Mouse (Mus musculus) midbrain, embryonic 15.5 days (tissue): ENCODE measurements around the gene Nxph3. TPM values are rescaled to one million over a fixed set of nuclear protein-coding genes. Genes with fewer than 3 reads are reported as not detected.

ENCODE experiments used
- ATAC-seq: fragments of 200-750 bp; cut with Nextera tagmentation; replicated peaks from 2 replicates; pipeline ENCODE4 v1.8.0; 2017; ENCODE audit warnings: moderate TSS enrichment
- H3K27ac ChIP-seq: fragments of 300-500 bp; sonication (generic); 2 replicates; pipeline ENCODE4 v1.5.1; 2015; ENCODE audit warnings: mild to moderate bottlenecking, inconsistent platforms
- H3K27me3 ChIP-seq: fragments of 300-500 bp; sonication (generic); replicated peaks from 2 replicates; pipeline ENCODE4 v1.6.1; 2015; ENCODE audit warnings: inconsistent platforms
- H3K36me3 ChIP-seq: fragments of 300-500 bp; sonication (generic); replicated peaks from 2 replicates; pipeline ENCODE4 v1.6.1; 2015; ENCODE audit warnings: inconsistent platforms
- H3K4me1 ChIP-seq: fragments of 300-500 bp; sonication (generic); 2 replicates; pipeline ENCODE4 v1.6.1; 2015; ENCODE audit warnings: inconsistent platforms
- H3K4me2 ChIP-seq: fragments of 300-500 bp; sonication (generic); 2 replicates; pipeline ENCODE4 v1.6.1; 2015; ENCODE audit warnings: inconsistent platforms, mild to moderate bottlenecking, moderate library complexity
- H3K4me3 ChIP-seq: fragments of 300-500 bp; sonication (generic); 2 replicates; pipeline ENCODE4 v1.5.1; 2015; ENCODE audit warnings: mild to moderate bottlenecking, inconsistent platforms
- H3K9ac ChIP-seq: fragments of 300-500 bp; sonication (generic); 2 replicates; pipeline ENCODE4 v1.6.1; 2015; ENCODE audit warnings: mild to moderate bottlenecking, inconsistent platforms
- H3K9me3 ChIP-seq: fragments of 300-500 bp; sonication (generic); 2 replicates; pipeline ENCODE4 v1.6.1; 2016; ENCODE audit warnings: inconsistent platforms
- WGBS: fragments of 180-500 bp; shearing (Covaris S2); methylation state at CpG from one replicate; pipeline ENCODE4 v1.1.7; 2015; ENCODE audit warnings: mixed read lengths; 5-methylcytosine and 5-hydroxymethylcytosine counted together
- polyA plus RNA-seq: library from polyadenylated mRNA; unstranded; fragments of >200 nt; fragmentation: Nextera tagmentation; extraction: Ambion mirVana; gene quantifications from 2 replicates; pipeline ENCODE4 v1.2.1, GENCODE M21; 2015

The Nxph3 gene
- polyA plus RNA-seq = 3.2 and 4.4 TPM in 2 replicates

DNA sequence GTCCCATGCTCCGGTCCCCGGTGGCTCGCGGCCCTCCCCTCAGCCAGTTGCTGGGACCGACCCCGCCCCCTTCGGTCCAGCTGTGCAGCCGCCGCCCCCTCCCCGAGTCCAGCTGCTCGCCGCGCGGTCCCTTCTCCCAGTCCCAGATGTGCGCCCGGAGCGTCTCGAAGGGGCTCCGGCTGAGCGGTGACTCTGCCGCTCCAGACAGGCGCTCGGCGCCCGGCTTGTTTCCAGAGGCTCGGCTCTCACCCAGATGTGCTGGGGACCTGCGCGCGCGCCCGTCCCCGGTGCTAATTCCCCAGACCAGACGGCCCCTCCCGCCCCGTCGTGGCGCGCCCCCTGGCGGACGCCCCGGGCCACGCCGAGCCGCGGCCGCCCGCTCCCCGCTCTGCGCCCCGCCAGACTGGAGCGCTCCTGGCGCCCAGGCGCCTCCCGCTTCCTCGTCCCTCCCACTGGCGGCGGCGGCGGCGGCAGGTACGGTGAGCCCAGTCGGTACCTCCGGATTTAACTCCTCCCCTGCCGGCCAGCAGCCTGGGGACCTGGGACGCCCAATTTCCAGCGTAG is at the start of gene Nxph3:
Nxph3 (minus strand) TSS at position 273 of the 564 bp plus-strand sequence.
- Histone ChIP-seq H3K4me2 (peak within 1 kb of the TSS; percentile 98), H3K4me3 (peak within 1 kb of the TSS; percentile 53), H3K27ac (no peak within 1 kb of the TSS), H3K9ac (peak within 1 kb of the TSS; percentile 62), H3K36me3 (no peaks in the 10 kb centered on the region), H3K9me3 (no peaks in the 10 kb centered on the region), H3K27me3 (peaks cover 31% of the 10 kb centered on the region), H3K4me1 (peaks cover 26% of the 10 kb centered on the region)
- ATAC-seq = peak; percentile 46
- 1% methylated on average over 57 of the region's 66 CpGs for WGBS

DNA sequence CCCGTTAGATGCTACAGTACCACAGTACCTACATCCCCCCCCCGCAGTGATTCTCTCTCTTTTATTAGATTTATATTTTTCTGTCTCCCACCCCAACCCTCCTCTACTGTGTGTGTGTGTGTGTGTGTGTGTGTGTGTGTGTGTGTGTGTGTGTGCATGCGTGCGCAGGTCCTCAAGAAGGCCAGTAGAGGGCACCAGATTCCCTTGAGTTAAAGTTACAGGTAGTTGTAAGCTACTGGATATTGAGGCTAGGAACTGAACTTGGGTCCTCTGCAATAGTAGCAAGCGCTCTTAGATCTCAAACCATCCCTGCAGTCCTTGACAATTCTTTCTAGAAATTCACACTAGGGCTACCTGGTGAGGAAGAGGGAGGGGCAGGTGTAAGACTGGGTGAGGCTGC is 49.5 kb upstream of the Nxph3 start:
- no peak overlapping the region for H3K4me3 ChIP-seq
- H3K9me3 ChIP-seq = no peaks in the 10 kb centered on the region
- H3K4me2 ChIP-seq = no peak overlapping the region
- no peaks in the 10 kb centered on the region for H3K27me3 ChIP-seq
- H3K27ac ChIP-seq = no peak overlapping the region
- 0 out of 2 replicates have a peak, but pooled peaks cover 3% of the 10 kb centered on the region for H3K4me1 ChIP-seq
- no peak for ATAC-seq
- no peaks in the 10 kb centered on the region for H3K36me3 ChIP-seq
- 99% methylated on average over 5 of the region's 5 CpGs for WGBS
- no peak overlapping the region for H3K9ac ChIP-seq

DNA sequence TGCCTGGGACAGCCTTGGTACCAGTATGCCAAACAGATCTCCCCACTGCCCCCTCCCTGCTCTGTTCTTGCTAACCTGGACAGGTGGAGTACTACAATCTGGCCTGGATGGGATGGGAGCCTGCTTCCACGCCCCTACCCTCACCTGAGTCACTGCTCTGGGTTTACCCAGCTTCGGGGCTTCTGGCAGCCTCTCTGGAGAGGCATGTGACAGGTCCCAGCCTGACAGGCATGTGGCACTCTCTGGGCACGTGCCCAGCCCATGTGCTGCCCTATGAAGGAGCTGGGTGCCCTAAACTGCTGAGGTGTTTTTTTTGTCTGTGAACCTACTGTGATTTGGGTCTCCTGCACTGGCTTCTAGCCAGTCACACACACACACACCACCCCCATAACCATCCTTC is 46.4 kb upstream of the Nxph3 start:
- no peak overlapping the region for H3K4me3 ChIP-seq
- 59% methylated on average over 3 of the region's 3 CpGs for WGBS
- no peaks in the 10 kb centered on the region for H3K9me3 ChIP-seq
- H3K27ac ChIP-seq = no peak overlapping the region
- H3K9ac ChIP-seq = no peak overlapping the region
- ATAC-seq = no peak
- no peak overlapping the region for H3K4me2 ChIP-seq
- 0 out of 2 replicates have a peak, but pooled peaks cover 3% of the 10 kb centered on the region for H3K4me1 ChIP-seq
- H3K27me3 ChIP-seq = no peaks in the 10 kb centered on the region
- H3K36me3 ChIP-seq = no peaks in the 10 kb centered on the region

- no peaks in the 10 kb centered on the region for H3K27me3 ChIP-seq
- H3K9me3 ChIP-seq = no peaks in the 10 kb centered on the region
- WGBS = 55% methylated on average over 2 of the region's 2 CpGs
These were observed 45.4 kb upstream of the Nxph3 start for GRCm38 (mm10) chr11:95559761-95560160.

GRCm38 (mm10) chr11:95557719-95558118 is 43.3 kb upstream of the Nxph3 start:
- H3K36me3 ChIP-seq = no peaks in the 10 kb centered on the region
- no peak for ATAC-seq
- WGBS = 21% methylated on average over 6 of the region's 6 CpGs
- H3K9ac ChIP-seq = no peak overlapping the region
- no peaks in the 10 kb centered on the region for H3K9me3 ChIP-seq
- H3K4me2 ChIP-seq = no peak overlapping the region
- no peak overlapping the region for H3K27ac ChIP-seq
- no peaks in the 10 kb centered on the region for H3K27me3 ChIP-seq
- no peak overlapping the region for H3K4me3 ChIP-seq
- H3K4me1 ChIP-seq = 0 out of 2 replicates have a peak, but pooled peaks cover 3% of the 10 kb centered on the region

More at GRCm38 (mm10) chr11:95559761-95560160, 45.4 kb upstream of the Nxph3 start:
- Histone ChIP-seq H3K4me2 (no peak overlapping the region), H3K4me3 (no peak overlapping the region), H3K27ac (no peak overlapping the region), H3K9ac (no peak overlapping the region), H3K4me1 (0 out of 2 replicates have a peak, but pooled peaks cover 3% of the 10 kb centered on the region), H3K36me3 (no peaks in the 10 kb centered on the region)
- no peak for ATAC-seq

- Histone ChIP-seq H3K9ac (no peak overlapping the region), H3K9me3 (no peaks in the 10 kb centered on the region), H3K4me3 (no peak overlapping the region), H3K27ac (no peak overlapping the region), H3K36me3 (no peaks in the 10 kb centered on the region), H3K4me2 (no peak overlapping the region), H3K27me3 (no peaks in the 10 kb centered on the region), H3K4me1 (0 out of 2 replicates have a peak, but pooled peaks cover 3% of the 10 kb centered on the region)
- 77% methylated on average over 6 of the region's 6 CpGs for WGBS
- no peak for ATAC-seq
These were observed 42.7 kb upstream of the Nxph3 start for GRCm38 (mm10) chr11:95557032-95557431.

- WGBS = 64% methylated on average over 8 of the region's 8 CpGs
- no peak overlapping the region for H3K9ac ChIP-seq
These were observed 40.9 kb upstream of the Nxph3 start for GRCm38 (mm10) chr11:95555279-95555678.

GRCm38 (mm10) chr11:95550301-95551021 is 36.1 kb upstream of the Nxph3 start:
- Histone ChIP-seq H3K4me1 (no peaks in the 10 kb centered on the region), H3K4me3 (no peak overlapping the region), H3K36me3 (no peaks in the 10 kb centered on the region), H3K4me2 (no peak overlapping the region), H3K27ac (no peak overlapping the region), H3K27me3 (no peaks in the 10 kb centered on the region), H3K9ac (no peak overlapping the region), H3K9me3 (no peaks in the 10 kb centered on the region)
- 85% methylated on average over 12 of the region's 12 CpGs for WGBS
- no peak for ATAC-seq

More at GRCm38 (mm10) chr11:95555279-95555678, 40.9 kb upstream of the Nxph3 start:
- no peak for ATAC-seq
- H3K4me2 ChIP-seq = no peak overlapping the region
- no peaks in the 10 kb centered on the region for H3K27me3 ChIP-seq
- H3K9me3 ChIP-seq = no peaks in the 10 kb centered on the region
- H3K27ac ChIP-seq = no peak overlapping the region
- H3K4me1 ChIP-seq = 0 out of 2 replicates have a peak, but pooled peaks cover 3% of the 10 kb centered on the region
- H3K36me3 ChIP-seq = no peaks in the 10 kb centered on the region
- no peak overlapping the region for H3K4me3 ChIP-seq

- ATAC-seq = no peak
- no peaks in the 10 kb centered on the region for H3K36me3 ChIP-seq
- H3K27me3 ChIP-seq = 0 out of 2 replicates have a peak, but pooled peaks cover 2% of the 10 kb centered on the region
- H3K9me3 ChIP-seq = no peaks in the 10 kb centered on the region
- no peaks in the 10 kb centered on the region for H3K4me1 ChIP-seq
- H3K4me2 ChIP-seq = no peak overlapping the region
- H3K4me3 ChIP-seq = no peak overlapping the region
- 70% methylated on average over 10 of the region's 10 CpGs for WGBS
- H3K27ac ChIP-seq = no peak overlapping the region
- no peak overlapping the region for H3K9ac ChIP-seq
These were observed 31.8 kb upstream of the Nxph3 start for GRCm38 (mm10) chr11:95546021-95546782.

GRCm38 (mm10) chr11:95544546-95545327 is 30.4 kb upstream of the Nxph3 start:
- no peaks in the 10 kb centered on the region for H3K4me1 ChIP-seq
- 85% methylated on average over 8 of the region's 8 CpGs for WGBS
- H3K4me2 ChIP-seq = no peak overlapping the region
- H3K4me3 ChIP-seq = no peak overlapping the region
- H3K9me3 ChIP-seq = no peaks in the 10 kb centered on the region
- no peak for ATAC-seq
- no peak overlapping the region for H3K9ac ChIP-seq
- no peaks in the 10 kb centered on the region for H3K36me3 ChIP-seq
- H3K27me3 ChIP-seq = 0 out of 2 replicates have a peak, but pooled peaks cover 2% of the 10 kb centered on the region
- H3K27ac ChIP-seq = no peak overlapping the region

DNA sequence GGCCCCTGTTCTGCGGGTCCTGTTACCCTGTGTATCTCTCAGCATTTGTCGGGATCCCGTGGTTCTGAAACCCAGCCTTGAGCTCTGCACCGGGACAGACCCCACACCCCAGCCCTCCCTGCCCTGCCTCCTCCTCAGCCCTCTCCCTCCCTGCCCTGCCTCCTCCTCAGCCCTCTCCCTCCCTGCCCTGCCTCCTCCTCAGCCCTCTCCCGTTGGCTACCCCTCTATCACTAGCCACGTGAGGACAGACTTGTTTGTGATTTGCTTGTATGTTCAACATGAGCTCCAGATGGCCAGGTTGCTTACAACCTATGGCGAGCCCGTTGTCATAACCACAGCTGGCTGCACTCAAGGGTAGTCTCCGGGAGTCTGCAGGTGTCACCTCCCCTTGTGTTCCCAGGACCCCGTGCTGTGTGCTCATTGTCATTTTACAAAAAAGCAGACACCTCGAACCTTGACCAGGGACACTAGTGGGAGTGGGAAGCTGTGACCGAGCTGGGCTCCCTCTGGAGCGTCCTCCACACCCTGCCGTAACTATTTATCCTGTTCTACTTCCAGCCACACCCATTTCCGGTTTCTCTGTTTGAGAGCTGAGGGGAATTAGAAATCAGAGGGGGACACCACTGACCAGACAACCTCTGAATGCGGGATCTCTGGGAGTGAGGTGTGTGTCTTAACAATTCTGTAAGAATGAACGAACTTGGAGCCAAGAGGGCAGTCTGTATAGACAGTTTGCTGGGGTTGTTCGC is 26.4 kb upstream of the Nxph3 start:
- 36% methylated on average over 18 of the region's 18 CpGs for WGBS
- 0 out of 2 replicates have a peak, but pooled peaks cover 2% of the 10 kb centered on the region for H3K27me3 ChIP-seq
- H3K9ac ChIP-seq = no peak overlapping the region
- no peaks in the 10 kb centered on the region for H3K4me1 ChIP-seq
- H3K36me3 ChIP-seq = no peaks in the 10 kb centered on the region
- no peaks in the 10 kb centered on the region for H3K9me3 ChIP-seq
- H3K4me3 ChIP-seq = no peak overlapping the region
- H3K27ac ChIP-seq = no peak overlapping the region
- ATAC-seq = no peak
- no peak overlapping the region; the same call in 1 of the 2 replicates for H3K4me2 ChIP-seq
